Mouse (Mus musculus) stomach, embryonic 14.5 days (tissue): Measurements from ENCODE around the gene Kcnj10. TPM values are rescaled to one million over a fixed set of nuclear protein-coding genes. Genes with fewer than 3 reads are reported as not detected.

Experiments used
- ATAC-seq: fragments of 200-750 bp; cut with Nextera tagmentation; 2 replicates; pipeline ENCODE4 v1.8.0; 2017; ENCODE audit warnings: low read depth, moderate TSS enrichment; ENCODE audit not compliant: insufficient number of reproducible peaks, insufficient read depth, low FRiP score
- H3K27ac ChIP-seq: fragments of 300-500 bp; sonication (generic); 2 replicates; pipeline ENCODE4 v1.5.1; 2014; ENCODE audit warnings: mild to moderate bottlenecking, low read length, moderate library complexity, mixed read lengths
- H3K27me3 ChIP-seq: fragments of 300-500 bp; sonication (generic); 2 replicates; pipeline ENCODE4 v1.6.1; 2014; ENCODE audit warnings: low read length, control low read depth, mixed read lengths; ENCODE audit not compliant: control insufficient read depth, insufficient read depth
- H3K36me3 ChIP-seq: fragments of 300-500 bp; sonication (generic); 2 replicates; pipeline ENCODE4 v1.6.1; 2014; ENCODE audit warnings: mild to moderate bottlenecking, control low read depth, low read length, moderate library complexity, mixed read lengths; ENCODE audit not compliant: control insufficient read depth, insufficient read depth
- H3K4me1 ChIP-seq: fragments of 300-500 bp; sonication (generic); 2 replicates; pipeline ENCODE4 v1.6.1; 2014; ENCODE audit warnings: low read length, control low read depth, mixed read lengths; ENCODE audit not compliant: control insufficient read depth, insufficient read depth
- H3K4me2 ChIP-seq: fragments of 300-500 bp; sonication (generic); replicated peaks from 2 replicates; pipeline ENCODE4 v1.6.1; 2014; ENCODE audit warnings: low read depth, low read length, control low read depth
- H3K4me3 ChIP-seq: fragments of 300-500 bp; sonication (generic); 2 replicates; pipeline ENCODE4 v1.5.1; 2014; ENCODE audit warnings: low read depth, low read length, control low read depth
- H3K9ac ChIP-seq: fragments of 300-500 bp; sonication (generic); replicated peaks from 2 replicates; pipeline ENCODE4 v1.6.1; 2014; ENCODE audit warnings: low read depth, mild to moderate bottlenecking, control low read depth, low read length, moderate library complexity, mixed read lengths
- H3K9me3 ChIP-seq: fragments of 300-500 bp; sonication (generic); 2 replicates; pipeline ENCODE4 v1.6.1; 2016; ENCODE audit warnings: low read depth, low read length, control low read depth; ENCODE audit not compliant: control insufficient read depth
- WGBS: fragments of 180-500 bp; shearing (Covaris S2); extraction: QIAGEN DNeasy Blood & Tissue Kit; methylation state at CpG from one replicate; pipeline ENCODE4 v1.1.7; 2014; 5-methylcytosine and 5-hydroxymethylcytosine counted together
- polyA plus RNA-seq: library from polyadenylated mRNA; unstranded; fragments of >200 nt; fragmentation: Nextera tagmentation; extraction: Ambion mirVana; gene quantifications from 2 replicates; pipeline ENCODE4 v1.2.1, GENCODE M21; 2014

Kcnj10 gene
- polyA plus RNA-seq, 1 experiment from 2014 or later = 0.09 TPM

- Histone ChIP-seq H3K4me3 (no peak overlapping the region), H3K9ac (no peak overlapping the region), H3K4me2 (no peak overlapping the region), H3K4me1 (peaks cover 10% of the 10 kb centered on the region), H3K36me3 (no peaks in the 10 kb centered on the region; the same call in 1 of the 2 replicates), H3K9me3 (no peaks in the 10 kb centered on the region), H3K27me3 (no peaks in the 10 kb centered on the region), H3K27ac (no peak overlapping the region)
- 60% methylated on average over 18 of the region's 18 CpGs for WGBS
- no peak for ATAC-seq
Measured at GRCm38 (mm10) chr1:172317431-172317830, 23.6 kb upstream of the Kcnj10 start.

DNA sequence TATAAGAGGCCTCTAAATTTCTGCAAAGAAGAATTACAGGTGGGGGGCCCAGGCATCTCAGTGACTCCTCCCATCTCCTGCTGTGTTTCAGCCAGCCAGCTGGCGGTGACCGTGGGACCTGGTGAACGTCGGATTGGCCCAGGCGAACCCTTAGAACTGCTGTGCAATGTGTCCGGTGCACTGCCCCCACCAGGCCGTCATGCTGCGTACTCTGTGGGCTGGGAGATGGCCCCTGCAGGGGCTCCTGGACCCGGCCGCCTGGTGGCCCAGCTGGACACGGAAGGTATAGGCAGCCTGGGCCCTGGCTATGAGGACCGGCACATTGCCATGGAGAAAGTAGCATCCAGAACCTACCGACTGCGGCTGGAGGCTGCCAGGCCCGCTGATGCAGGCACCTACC, 23.1 kb upstream of the Kcnj10 start:
- H3K4me3 ChIP-seq = no peak overlapping the region
- ATAC-seq = no peak
- H3K4me2 ChIP-seq = no peak overlapping the region
- H3K27me3 ChIP-seq = no peaks in the 10 kb centered on the region
- no peak overlapping the region for H3K9ac ChIP-seq
- 67% methylated on average over 15 of the region's 15 CpGs for WGBS
- no peaks in the 10 kb centered on the region for H3K9me3 ChIP-seq
- H3K36me3 ChIP-seq = no peaks in the 10 kb centered on the region; the same call in 1 of the 2 replicates
- H3K4me1 ChIP-seq = peaks cover 8% of the 10 kb centered on the region
- H3K27ac ChIP-seq = no peak overlapping the region

DNA sequence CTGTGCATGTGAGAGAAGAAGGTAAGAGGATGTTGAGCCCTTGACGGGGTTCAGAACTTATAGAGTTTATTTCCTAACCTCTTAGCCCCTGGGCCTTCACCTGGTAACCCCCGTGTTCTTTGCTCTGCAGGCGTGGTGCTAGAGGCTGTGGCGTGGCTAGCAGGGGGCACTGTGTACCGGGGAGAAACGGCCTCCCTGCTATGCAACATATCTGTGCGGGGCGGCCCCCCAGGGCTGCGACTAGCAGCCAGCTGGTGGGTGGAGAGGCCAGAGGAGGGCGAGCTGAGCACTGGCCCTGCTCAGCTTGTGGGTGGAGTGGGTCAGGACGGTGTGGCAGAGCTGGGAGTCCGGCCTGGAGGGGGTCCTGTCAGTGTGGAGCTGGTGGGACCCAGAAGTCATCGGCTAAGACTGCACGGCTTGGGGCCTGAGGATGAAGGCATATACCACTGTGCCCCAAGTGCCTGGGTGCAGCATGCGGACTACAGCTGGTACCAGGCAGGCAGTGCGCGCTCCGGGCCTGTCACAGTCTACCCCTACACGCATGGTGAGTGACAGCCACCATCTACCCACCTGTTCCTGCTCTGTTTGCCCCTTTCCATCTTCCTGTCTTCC, 22.5 kb upstream of the Kcnj10 start:
- no peaks in the 10 kb centered on the region for H3K27me3 ChIP-seq
- WGBS = 86% methylated on average over 19 of the region's 19 CpGs

GRCm38 (mm10) chr1:172319346-172319745, 21.7 kb upstream of the Kcnj10 start:
- H3K36me3 ChIP-seq = no peaks in the 10 kb centered on the region; the same call in 1 of the 2 replicates
- no peaks in the 10 kb centered on the region; the same call in 1 of the 2 replicates for H3K4me1 ChIP-seq
- H3K4me3 ChIP-seq = no peak overlapping the region
- ATAC-seq = no peak
- H3K9me3 ChIP-seq = no peaks in the 10 kb centered on the region
- H3K9ac ChIP-seq = no peak overlapping the region
- H3K27me3 ChIP-seq = no peaks in the 10 kb centered on the region
- no peak overlapping the region for H3K27ac ChIP-seq
- WGBS = 83% methylated on average over 7 of the region's 7 CpGs
- H3K4me2 ChIP-seq = no peak overlapping the region

More for the DNA sequence above, 22.5 kb upstream of the Kcnj10 start:
- H3K36me3 ChIP-seq = no peaks in the 10 kb centered on the region; the same call in 1 of the 2 replicates
- peaks cover 2% of the 10 kb centered on the region; the same call in 1 of the 2 replicates for H3K4me1 ChIP-seq
- H3K27ac ChIP-seq = no peak overlapping the region
- ATAC-seq = no peak; the same call in 1 of the 2 replicates
- H3K4me2 ChIP-seq = no peak overlapping the region
- no peak overlapping the region for H3K9ac ChIP-seq
- H3K9me3 ChIP-seq = no peaks in the 10 kb centered on the region
- no peak overlapping the region for H3K4me3 ChIP-seq

DNA sequence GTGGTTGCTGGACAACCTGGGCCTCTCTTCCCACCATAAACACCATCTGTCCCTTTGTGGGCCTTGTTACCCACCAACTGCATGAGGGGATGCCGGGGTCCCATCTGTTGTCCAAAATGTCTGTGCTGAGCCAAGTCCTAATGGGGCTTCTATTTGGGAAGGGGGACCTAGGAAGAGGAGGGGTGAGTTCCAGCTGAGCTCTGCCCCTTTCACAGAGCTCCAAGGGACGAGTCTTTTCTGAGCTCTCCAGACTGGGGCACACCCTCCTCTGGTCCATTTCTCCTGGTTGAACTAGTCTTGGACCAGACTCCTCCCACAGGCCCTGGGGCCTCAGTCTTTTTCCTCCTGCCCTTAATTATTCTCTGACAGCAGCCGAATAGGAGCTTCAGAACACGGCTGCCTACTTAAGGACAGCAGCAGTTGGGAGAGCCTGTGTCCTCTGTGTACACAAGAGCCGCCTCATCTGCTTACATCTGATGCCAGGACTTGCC, 21.0 kb upstream of the Kcnj10 start:
- no peaks in the 10 kb centered on the region; the same call in 1 of the 2 replicates for H3K36me3 ChIP-seq
- WGBS = 33% methylated on average over 5 of the region's 5 CpGs
- no peak for ATAC-seq
- no peak overlapping the region for H3K4me3 ChIP-seq
- H3K9me3 ChIP-seq = no peaks in the 10 kb centered on the region
- no peak overlapping the region for H3K27ac ChIP-seq
- no peaks in the 10 kb centered on the region; the same call in 1 of the 2 replicates for H3K4me1 ChIP-seq
- no peak overlapping the region for H3K9ac ChIP-seq
- H3K27me3 ChIP-seq = no peaks in the 10 kb centered on the region
- no peak overlapping the region for H3K4me2 ChIP-seq

- Histone ChIP-seq H3K9ac (no peak overlapping the region), H3K4me1 (peaks cover 3% of the 10 kb centered on the region; the same call in 1 of the 2 replicates), H3K27me3 (peaks cover 19% of the 10 kb centered on the region), H3K4me2 (no peak overlapping the region), H3K4me3 (no peak overlapping the region), H3K27ac (no peak overlapping the region), H3K9me3 (no peaks in the 10 kb centered on the region), H3K36me3 (no peaks in the 10 kb centered on the region; the same call in 1 of the 2 replicates)
- WGBS = 54% methylated on average over 13 of the region's 13 CpGs
- no peak for ATAC-seq
Measured at GRCm38 (mm10) chr1:172322725-172323124, 18.3 kb upstream of the Kcnj10 start.

DNA sequence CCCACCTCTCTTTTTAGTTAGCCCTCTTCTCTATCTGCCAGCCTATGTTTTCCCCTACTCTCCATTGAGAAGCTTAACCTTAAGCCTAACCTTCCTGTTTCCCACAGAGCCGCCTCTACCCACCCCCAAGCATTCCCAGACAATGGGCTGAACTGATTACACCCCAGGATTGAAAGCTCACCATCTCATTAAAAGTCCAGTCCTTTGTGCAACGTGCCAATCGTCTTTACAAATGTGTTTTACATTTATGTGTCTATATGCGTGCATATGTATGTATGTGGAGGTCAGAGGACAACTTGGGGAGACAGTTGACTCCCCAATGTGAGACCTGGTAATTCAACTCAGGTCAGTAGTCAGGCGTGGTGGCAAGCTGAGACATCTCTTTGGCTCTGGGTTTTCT, 17.7 kb upstream of the Kcnj10 start:
- 46% methylated on average over 5 of the region's 5 CpGs for WGBS
- Histone ChIP-seq H3K4me3 (no peak overlapping the region), H3K9me3 (no peaks in the 10 kb centered on the region), H3K9ac (no peak overlapping the region), H3K27me3 (peaks cover 22% of the 10 kb centered on the region), H3K4me2 (no peak overlapping the region), H3K36me3 (no peaks in the 10 kb centered on the region; the same call in 1 of the 2 replicates), H3K27ac (no peak overlapping the region), H3K4me1 (peaks cover 3% of the 10 kb centered on the region; the same call in 1 of the 2 replicates)
- no peak for ATAC-seq

- Histone ChIP-seq H3K4me3 (no peak overlapping the region), H3K27ac (no peak overlapping the region), H3K4me1 (peaks cover 3% of the 10 kb centered on the region; the same call in 1 of the 2 replicates), H3K4me2 (no peak overlapping the region), H3K9ac (no peak overlapping the region), H3K9me3 (no peaks in the 10 kb centered on the region), H3K27me3 (peaks cover 27% of the 10 kb centered on the region), H3K36me3 (no peaks in the 10 kb centered on the region)
- WGBS = 47% methylated on average over 6 of the region's 6 CpGs
- no peak for ATAC-seq
Measured at GRCm38 (mm10) chr1:172323801-172324359, 17.1 kb upstream of the Kcnj10 start.
